Mouse (Mus musculus) midbrain, postnatal 0 days (tissue): ENCODE results near the gene Amotl2. TPM values are rescaled to one million over a fixed set of nuclear protein-coding genes. Genes with fewer than 3 reads are reported as not detected.
A peak's percentile ranks its signal among the peaks of the same experiment; 100 is the strongest.

Source experiments
- ATAC-seq: fragments of 200-750 bp; cut with Nextera tagmentation; 2 replicates; pipeline ENCODE4 v1.8.0; 2017; ENCODE audit warnings: moderate number of reproducible peaks, mild to moderate bottlenecking, moderate TSS enrichment, moderate library complexity; ENCODE audit not compliant: low FRiP score
- DNase-seq: peaks from one replicate; pipeline ENCODE4 v3.0.0-alpha.2; 2015; ENCODE audit warnings: low spot score
- H3K27ac ChIP-seq: fragments of 300-500 bp; sonication (generic); 2 replicates; pipeline ENCODE4 v1.5.1; 2014; ENCODE audit warnings: low read depth, mild to moderate bottlenecking, low read length, mixed read lengths
- H3K27me3 ChIP-seq: fragments of 300-500 bp; sonication (generic); 2 replicates; pipeline ENCODE4 v1.6.1; 2014; ENCODE audit warnings: low read length, control low read depth, mixed read lengths; ENCODE audit not compliant: insufficient read depth
- H3K36me3 ChIP-seq: fragments of 300-500 bp; sonication (generic); 2 replicates; pipeline ENCODE4 v1.6.1; 2014; ENCODE audit warnings: low read length, control low read depth, mixed read lengths; ENCODE audit not compliant: insufficient read depth
- H3K4me1 ChIP-seq: fragments of 300-500 bp; sonication (generic); 2 replicates; pipeline ENCODE4 v1.6.1; 2014; ENCODE audit warnings: mild to moderate bottlenecking, control low read depth, antibody characterized with exemption, low read length, mixed read lengths; ENCODE audit not compliant: insufficient read depth
- H3K4me2 ChIP-seq: fragments of 300-500 bp; sonication (generic); 2 replicates; pipeline ENCODE4 v1.6.1; 2014; ENCODE audit warnings: low read depth, mild to moderate bottlenecking, low read length, mixed read lengths; ENCODE audit not compliant: poor library complexity, severe bottlenecking
- H3K4me3 ChIP-seq: fragments of 300-500 bp; sonication (generic); 2 replicates; pipeline ENCODE4 v1.5.1; 2014; ENCODE audit warnings: low read depth, mild to moderate bottlenecking, low read length, moderate library complexity
- H3K9ac ChIP-seq: fragments of 300-500 bp; sonication (generic); replicated peaks from 2 replicates; pipeline ENCODE4 v1.6.1; 2014; ENCODE audit warnings: mild to moderate bottlenecking, low read length, moderate library complexity, mixed read lengths; ENCODE audit not compliant: poor library complexity, severe bottlenecking
- H3K9me3 ChIP-seq: fragments of 300-500 bp; sonication (generic); 2 replicates; pipeline ENCODE4 v1.6.1; 2016; ENCODE audit warnings: low read length, control low read depth
- CTCF ChIP-seq: IDR thresholded peaks from 2 replicates; pipeline ENCODE4 v1.5.1; 2016; ENCODE audit warnings: antibody characterized with exemption, mild to moderate bottlenecking
- WGBS: fragments of 180-500 bp; shearing (Covaris S2); extraction: QIAGEN DNeasy Blood & Tissue Kit; methylation state at CpG from one replicate; pipeline ENCODE4 v1.1.7; 2014; 5-methylcytosine and 5-hydroxymethylcytosine counted together
- polyA plus RNA-seq: library from polyadenylated mRNA; unstranded; fragments of >200 nt; fragmentation: Nextera tagmentation; extraction: Ambion mirVana; gene quantifications from 2 replicates; pipeline ENCODE4 v1.2.1, GENCODE M21; 2015
- total RNA-seq: library from RNA; depleted of rRNA; stranded (reverse); fragments of >200 nt; gene quantifications from 2 replicates; pipeline ENCODE4 v1.2.3, GENCODE M21; 2014; rRNA removed

Amotl2 gene
- total RNA-seq: 125 and 129 TPM in 2 replicates
- polyA plus RNA-seq: 31.5 and 32.5 TPM in 2 replicates

GRCm38 (mm10) chr9:102716481-102717163, at the start of gene Amotl2:
TSS of gene Amotl2 (plus strand) at chr9:102716672.
- peak within 1 kb of the TSS; percentile 95 for H3K4me2 ChIP-seq
- peaks cover 12% of the 10 kb centered on the region for H3K4me1 ChIP-seq
- no peaks in the 10 kb centered on the region for H3K27me3 ChIP-seq
- ATAC-seq: no peak
- no peak for DNase-seq
- peaks cover 8% of the 10 kb centered on the region for H3K36me3 ChIP-seq
- WGBS: 7% methylated on average over 22 of the region's 22 CpGs
- H3K27ac ChIP-seq: peak within 1 kb of the TSS; percentile 98
- H3K9me3 ChIP-seq: no peaks in the 10 kb centered on the region
- no peak for TF ChIP-seq CTCF
- peak within 1 kb of the TSS; percentile 93 for H3K4me3 ChIP-seq
- H3K9ac ChIP-seq: peak within 1 kb of the TSS; percentile 98

GRCm38 (mm10) chr9:102668115-102668514, 48.4 kb upstream of the Amotl2 start:
- H3K4me1 ChIP-seq: no peaks in the 10 kb centered on the region
- TF ChIP-seq CTCF: no peak
- 42% methylated on average over 6 of the region's 6 CpGs for whole genome bisulfite sequencing
- no peaks in the 10 kb centered on the region for H3K27me3 ChIP-seq
- no peaks in the 10 kb centered on the region for H3K9me3 ChIP-seq
- H3K4me2 ChIP-seq: no peak overlapping the region
- H3K4me3 ChIP-seq: no peak overlapping the region
- no peak overlapping the region for H3K9ac ChIP-seq
- H3K27ac ChIP-seq: no peak overlapping the region
- ATAC-seq (no peak), DNase-seq (no peak)
- no peaks in the 10 kb centered on the region for H3K36me3 ChIP-seq

GRCm38 (mm10) chr9:102668906-102669305, 47.6 kb upstream of the Amotl2 start:
- H3K27me3 ChIP-seq: no peaks in the 10 kb centered on the region
- WGBS: 92% methylated on average over 12 of the region's 12 CpGs

GRCm38 (mm10) chr9:102673381-102673780, 43.1 kb upstream of the Amotl2 start:
- ATAC-seq: no peak

More at GRCm38 (mm10) chr9:102668906-102669305, 47.6 kb upstream of the Amotl2 start:
- no peaks in the 10 kb centered on the region for H3K9me3 ChIP-seq
- no peak overlapping the region for H3K4me2 ChIP-seq
- no peak for DNase-seq
- H3K4me1 ChIP-seq: no peaks in the 10 kb centered on the region
- no peak overlapping the region for H3K27ac ChIP-seq
- no peak overlapping the region for H3K9ac ChIP-seq
- no peak for TF ChIP-seq CTCF
- no peaks in the 10 kb centered on the region for H3K36me3 ChIP-seq
- no peak overlapping the region for H3K4me3 ChIP-seq
- ATAC-seq: no peak

GRCm38 (mm10) chr9:102675922-102676321, 40.5 kb upstream of the Amotl2 start:
- WGBS: 86% methylated on average over 5 of the region's 5 CpGs
- Histone ChIP-seq H3K27me3 (no peaks in the 10 kb centered on the region), H3K4me2 (no peak overlapping the region), H3K9ac (no peak overlapping the region), H3K4me3 (no peak overlapping the region), H3K27ac (no peak overlapping the region), H3K9me3 (no peaks in the 10 kb centered on the region), H3K36me3 (no peaks in the 10 kb centered on the region), H3K4me1 (no peaks in the 10 kb centered on the region)
- no peak for DNase-seq
- TF ChIP-seq CTCF: no peak
- no peak for ATAC-seq

More at GRCm38 (mm10) chr9:102673381-102673780, 43.1 kb upstream of the Amotl2 start:
- no peaks in the 10 kb centered on the region for H3K36me3 ChIP-seq
- no peaks in the 10 kb centered on the region for H3K4me1 ChIP-seq
- no peaks in the 10 kb centered on the region for H3K9me3 ChIP-seq
- WGBS: 72% methylated on average over 7 of the region's 7 CpGs
- no peak overlapping the region for H3K9ac ChIP-seq
- no peaks in the 10 kb centered on the region for H3K27me3 ChIP-seq
- no peak for TF ChIP-seq CTCF
- no peak overlapping the region for H3K27ac ChIP-seq
- no peak overlapping the region for H3K4me3 ChIP-seq
- no peak overlapping the region for H3K4me2 ChIP-seq
- no peak for DNase-seq

GRCm38 (mm10) chr9:102681470-102681869, 35.0 kb upstream of the Amotl2 start:
- 57% methylated on average over 7 of the region's 7 CpGs for WGBS
- Histone ChIP-seq H3K36me3 (no peaks in the 10 kb centered on the region), H3K4me2 (no peak overlapping the region), H3K9me3 (no peaks in the 10 kb centered on the region), H3K27me3 (no peaks in the 10 kb centered on the region), H3K27ac (no peak overlapping the region), H3K9ac (no peak overlapping the region), H3K4me3 (no peak overlapping the region), H3K4me1 (no peaks in the 10 kb centered on the region)
- ATAC-seq (no peak), DNase-seq (no peak)
- TF ChIP-seq CTCF: no peak
